In genomic region chr2:147305262-147305661, GRCm38 (mm10) we compare ENCODE assay signal across 9 mouse cellular contexts. TPM values are rescaled to one million over a fixed set of nuclear protein-coding genes. Genes with fewer than 3 reads are reported as not detected.
DNase-seq lines count a peak whose midpoint lies in the region; ATAC-seq and TF ChIP-seq lines count a peak whose summit lies in the region.
"Had no signal": no experiment of that assay in that cellular context is flagged by ENCODE, and none has a peak within 500 bp of the region (broad histone marks: within the 10 kb centered on the region; RNA-seq: fewer than 3 reads in every experiment).

No protein-coding gene starts in this region.

- no peak for ATAC-seq in inflammation-experienced regulatory T-cells, adult 6 months

- no peak for TF ChIP-seq POLR2A in testis, adult 2 months (IDR thresholded peaks at IDR 0.05; ENCODE audit: control insufficient read depth, low read depth, low read length)

- H3K36me3 ChIP-seq in testis, adult 2 months (ENCODE audit: control insufficient read depth, insufficient read depth, low read length), result no peaks in the 10 kb centered on the region

- H3K27me3 ChIP-seq in testis, adult 2 months (ENCODE audit: control insufficient read depth, insufficient read depth, low read length), result no peaks in the 10 kb centered on the region

- no peak overlapping the region for H3K4me3 ChIP-seq in testis, adult 2 months (ENCODE audit: control insufficient read depth, low read depth, low read length)
- H3K4me3 ChIP-seq in left cerebral cortex, adult 2 months, result no peak overlapping the region

- H3K4me1 ChIP-seq in testis, adult 2 months (ENCODE audit: control insufficient read depth, insufficient read depth, low read length), result no peaks in the 10 kb centered on the region

- TF ChIP-seq CTCF in testis, adult 2 months (IDR thresholded peaks at IDR 0.05; ENCODE audit: control insufficient read depth, insufficient read depth, insufficient replicate concordance, low read depth, low read length), result peak; percentile 53; the same call in 1 of the 2 replicates
- TF ChIP-seq CTCF in left cerebral cortex, adult 2 months (IDR thresholded peaks at IDR 0.05), result peak; percentile 84

- no peak overlapping the region for H3K27ac ChIP-seq in testis, adult 2 months (ENCODE audit: control insufficient read depth, insufficient read depth, low read depth, low read length)
- H3K27ac ChIP-seq in left cerebral cortex, adult 2 months, result no peak overlapping the region

- intact Hi-C loops in left cerebral cortex, adult 2 months (cut with DNase I), result loop anchor here (5.0 kb wide), 1 partner anchor 673 kb away; no protein-coding TSS in a partner anchor

- DNase-seq in cerebellum, adult 9-11 months, result peak; percentile 6
- DNase-seq in cerebellum, adult 11 months, result no peak
- no peak for DNase-seq in testis, postnatal 10 days (ENCODE audit: low spot score)
- DNase-seq in frontal cortex, postnatal 36 days (ENCODE audit: low spot score in 2 of 2), result peak; percentile 19 to 66
- peak; percentile 18 to 44 for DNase-seq in left cerebral cortex, adult 2 months (ENCODE audit: extremely low spot score in 1 of 2, low spot score in 2 of 2)
- DNase-seq in right cerebral cortex, adult 18-20 months, result peak; percentile 55

RNA-seq across cellular contexts. Expression of gene Pax1, which starts 56.5 kb away (rescaled TPM):
- 9.4 and 9.9 TPM in 2 replicates for polyA plus RNA-seq in testis, adult 2 months (2012; rRNA removed)
- not detected for total RNA-seq in left cerebral cortex, adult 2 months (2021)
- not detected for polyA plus RNA-seq in inflammation-experienced regulatory T-cells, adult 6 months (2017; shearing (Covaris generic))
- total RNA-seq: neutrophil, adult 5-6 weeks had no signal

Comparison
In these comparisons a context has a peak if more than half of its experiments do, and no peak if none do; other contexts are left out.
1. DNase-seq: peak in cerebellum, adult 9-11 months (single experiment), frontal cortex, postnatal 36 days (2 of 2), left cerebral cortex, adult 2 months (2 of 2) and right cerebral cortex, adult 18-20 months (single experiment); none in cerebellum, adult 11 months (single experiment) and testis, postnatal 10 days (single experiment).
2. RNA of gene Pax1, which starts 56.5 kb away (polyA plus RNA-seq): 9.4 to 9.9 TPM in testis, adult 2 months; not detected in inflammation-experienced regulatory T-cells, adult 6 months; every median in the first group is over 10 times any median in the second.